Mouse (Mus musculus) limb, embryonic 14.5 days (tissue): ENCODE data around the gene Mef2b. TPM values are rescaled to one million over a fixed set of nuclear protein-coding genes. Genes with fewer than 3 reads are reported as not detected.

ENCODE experiments used
- ATAC-seq: fragments of 200-750 bp; cut with Nextera tagmentation; 2 replicates; pipeline ENCODE4 v1.8.0; 2017; ENCODE audit warnings: low read depth, moderate number of reproducible peaks, moderate TSS enrichment; ENCODE audit not compliant: low FRiP score
- DNase-seq: peaks from one replicate; pipeline ENCODE4 v3.0.0-alpha.2; 2015; ENCODE audit warnings: low spot score
- H3K27ac ChIP-seq: fragments of 300-500 bp; sonication (generic); replicated peaks from 2 replicates; pipeline ENCODE4 v1.5.1; 2014; ENCODE audit warnings: low read depth, mild to moderate bottlenecking, low read length, moderate library complexity, mixed read lengths
- H3K27me3 ChIP-seq: fragments of 300-500 bp; sonication (generic); 2 replicates; pipeline ENCODE4 v1.6.1; 2014; ENCODE audit warnings: low read length, mixed read lengths; ENCODE audit not compliant: control insufficient read depth, insufficient read depth
- H3K36me3 ChIP-seq: fragments of 300-500 bp; sonication (generic); 2 replicates; pipeline ENCODE4 v1.6.1; 2014; ENCODE audit warnings: mild to moderate bottlenecking, low read length, moderate library complexity, mixed read lengths; ENCODE audit not compliant: control insufficient read depth, insufficient read depth
- H3K4me1 ChIP-seq: fragments of 300-500 bp; sonication (generic); 2 replicates; pipeline ENCODE4 v1.6.1; 2014; ENCODE audit warnings: antibody characterized with exemption, low read length, mixed read lengths; ENCODE audit not compliant: control insufficient read depth, insufficient read depth
- H3K4me2 ChIP-seq: fragments of 300-500 bp; sonication (generic); replicated peaks from 2 replicates; pipeline ENCODE4 v1.6.1; 2014; ENCODE audit warnings: low read depth, mild to moderate bottlenecking, low read length, moderate library complexity; ENCODE audit not compliant: severe bottlenecking
- H3K4me3 ChIP-seq: fragments of 300-500 bp; sonication (generic); replicated peaks from 2 replicates; pipeline ENCODE4 v1.5.1; 2014; ENCODE audit warnings: low read length
- H3K9ac ChIP-seq: fragments of 300-500 bp; sonication (generic); 2 replicates; pipeline ENCODE4 v1.6.1; 2014; ENCODE audit warnings: mild to moderate bottlenecking, low read depth, low read length, moderate library complexity; ENCODE audit not compliant: severe bottlenecking
- H3K9me3 ChIP-seq: fragments of 300-500 bp; sonication (generic); 2 replicates; pipeline ENCODE4 v1.6.1; 2016; ENCODE audit warnings: low read length; ENCODE audit not compliant: control insufficient read depth
- POLR2A ChIP-seq: fragments of 200-500 bp; IDR thresholded peaks from 2 replicates; pipeline ENCODE4 v1.8.0; 2012; ENCODE audit warnings: inconsistent platforms, mild to moderate bottlenecking, moderate library complexity, borderline replicate concordance; ENCODE audit not compliant: insufficient read depth, insufficient read length; ENCODE audit errors: extremely low read depth
- WGBS: fragments of 180-500 bp; shearing (Covaris S2); extraction: QIAGEN DNeasy Blood & Tissue Kit; methylation state at CpG from one replicate; pipeline ENCODE4 v1.1.7; 2014; 5-methylcytosine and 5-hydroxymethylcytosine counted together
- polyA plus RNA-seq, 2 experiments: library from polyadenylated mRNA; depleted of rRNA in 1 of 2; stranded (reverse) in 1 of 2; unstranded in 1 of 2; fragments of >200 nt; fragmentation: Nextera tagmentation in 1 of 2; extraction: Ambion mirVana in 1 of 2; gene quantifications; 2 replicates each; pipeline versions ENCODE4 v1.2.1 to v1.2.3; 2012 to 2014

The Mef2b gene
- polyA plus RNA-seq, 2 experiments: 0.67 TPM; not detected in 1

DNA sequence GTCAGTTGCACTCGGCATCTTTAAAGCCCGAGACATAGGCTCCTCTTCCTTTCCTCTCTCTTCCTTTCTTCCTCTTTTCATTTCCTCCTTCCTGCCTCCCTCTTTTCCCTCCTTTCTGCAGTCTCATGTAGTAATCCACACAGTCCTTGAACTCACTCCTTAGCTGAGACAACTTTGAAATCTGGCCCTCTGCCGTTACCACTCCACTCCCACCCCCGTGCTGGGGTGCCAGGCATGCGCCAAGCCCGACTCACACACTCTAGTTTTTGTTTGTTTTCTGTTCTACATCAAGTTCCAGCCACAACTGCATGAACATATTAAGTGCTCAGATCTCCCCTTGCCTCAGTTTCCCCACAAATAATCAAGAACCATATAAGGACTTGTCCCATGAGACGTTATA lies 34.6 kb upstream of the Mef2b start:
- 77% methylated on average over 7 of the region's 7 CpGs for WGBS

DNA sequence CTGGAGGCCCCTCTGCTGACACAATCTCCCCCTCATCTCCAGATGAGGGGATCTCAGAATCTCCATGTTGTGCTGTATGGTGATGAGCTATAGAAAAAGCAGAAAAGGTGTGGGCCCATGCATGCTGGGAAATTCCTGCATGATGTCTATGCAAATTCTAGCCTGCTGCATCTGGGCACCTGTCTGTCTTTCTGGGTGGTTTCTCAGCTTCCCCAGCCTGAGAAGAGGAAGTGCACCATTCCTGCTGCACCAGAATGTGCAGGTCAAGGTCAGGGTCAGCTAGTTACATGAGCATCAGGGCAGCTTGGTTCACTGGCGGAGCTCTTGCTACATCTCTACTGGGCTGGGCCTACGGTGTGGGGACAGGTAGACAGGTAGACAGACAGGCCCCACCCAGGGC lies 29.1 kb upstream of the Mef2b start:
- H3K9me3 ChIP-seq: no peaks in the 10 kb centered on the region
- H3K36me3 ChIP-seq: no peaks in the 10 kb centered on the region
- TF ChIP-seq POLR2A: no peak
- 94% methylated on average over 2 of the region's 2 CpGs for WGBS
- H3K9ac ChIP-seq: no peak overlapping the region
- H3K27me3 ChIP-seq: peaks cover 52% of the 10 kb centered on the region
- DNase-seq: no peak
- no peak overlapping the region for H3K4me2 ChIP-seq
- no peak overlapping the region for H3K4me3 ChIP-seq
- H3K4me1 ChIP-seq: no peaks in the 10 kb centered on the region
- no peak for ATAC-seq
- no peak overlapping the region for H3K27ac ChIP-seq

More for the DNA sequence above, 34.6 kb upstream of the Mef2b start:
- Histone ChIP-seq H3K27ac (no peak overlapping the region), H3K4me1 (no peaks in the 10 kb centered on the region), H3K4me2 (no peak overlapping the region), H3K4me3 (no peak overlapping the region), H3K9me3 (no peaks in the 10 kb centered on the region), H3K36me3 (no peaks in the 10 kb centered on the region), H3K27me3 (peaks cover 1% of the 10 kb centered on the region; the same call in 1 of the 2 replicates), H3K9ac (no peak overlapping the region)
- TF ChIP-seq POLR2A: no peak
- DNase-seq (no peak), ATAC-seq (no peak)

DNA sequence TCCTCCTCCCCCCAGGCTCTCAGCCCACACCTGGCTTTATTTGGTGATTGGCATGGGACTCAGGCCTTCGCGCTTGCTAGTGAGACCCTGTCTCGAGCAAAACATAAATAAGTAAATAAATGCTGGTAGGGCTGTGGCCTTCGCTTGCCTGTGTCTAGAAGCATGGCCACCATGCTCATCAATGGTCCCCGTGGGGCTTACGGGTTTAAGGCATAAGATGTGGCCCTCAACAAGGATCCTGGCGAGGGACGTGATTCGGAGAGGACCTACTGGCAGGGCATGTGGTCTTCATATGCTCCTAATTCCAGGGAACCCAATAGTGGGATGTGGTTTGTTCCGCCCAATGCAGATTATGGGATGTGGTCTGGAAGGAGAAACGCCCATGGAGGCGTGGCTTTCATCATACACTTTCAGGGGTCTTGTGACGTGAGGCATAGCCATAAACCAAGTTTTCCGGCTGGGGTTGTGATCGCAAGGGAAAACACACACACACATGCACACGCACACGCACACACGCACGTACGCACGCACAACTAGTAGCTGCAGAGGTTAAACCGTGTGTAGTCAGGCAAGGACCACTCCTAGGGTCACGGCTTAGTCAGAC lies 28.2 kb upstream of the Mef2b start:
- no peaks in the 10 kb centered on the region for H3K36me3 ChIP-seq
- H3K4me2 ChIP-seq: no peak overlapping the region
- TF ChIP-seq POLR2A: no peak
- H3K4me3 ChIP-seq: no peak overlapping the region; the same call in 1 of the 2 replicates
- no peaks in the 10 kb centered on the region for H3K4me1 ChIP-seq
- peaks cover 58% of the 10 kb centered on the region for H3K27me3 ChIP-seq
- no peak overlapping the region for H3K9ac ChIP-seq
- no peak for DNase-seq
- H3K27ac ChIP-seq: no peak overlapping the region
- no peaks in the 10 kb centered on the region for H3K9me3 ChIP-seq
- ATAC-seq: no peak
- 42% methylated on average over 23 of the region's 23 CpGs for WGBS

GRCm38 (mm10) chr8:70112401-70113016 lies 27.0 kb upstream of the Mef2b start:
- H3K36me3 ChIP-seq: no peaks in the 10 kb centered on the region
- no peak overlapping the region for H3K4me2 ChIP-seq
- peaks cover 64% of the 10 kb centered on the region for H3K27me3 ChIP-seq
- ATAC-seq (no peak), DNase-seq (no peak)
- no peak for TF ChIP-seq POLR2A
- no peak overlapping the region for H3K4me3 ChIP-seq
- H3K4me1 ChIP-seq: no peaks in the 10 kb centered on the region
- H3K27ac ChIP-seq: no peak overlapping the region
- no peaks in the 10 kb centered on the region for H3K9me3 ChIP-seq
- H3K9ac ChIP-seq: no peak overlapping the region
- 5% methylated on average over 43 of the region's 43 CpGs for WGBS

- H3K4me3 ChIP-seq: no peak overlapping the region
- H3K27ac ChIP-seq: no peak overlapping the region
- H3K4me2 ChIP-seq: no peak overlapping the region
- H3K36me3 ChIP-seq: no peaks in the 10 kb centered on the region
- H3K4me1 ChIP-seq: no peaks in the 10 kb centered on the region
- 19% methylated on average over 6 of the region's 6 CpGs for WGBS
- no peak for TF ChIP-seq POLR2A
- DNase-seq (no peak), ATAC-seq (no peak)
- H3K9me3 ChIP-seq: no peaks in the 10 kb centered on the region
- peaks cover 80% of the 10 kb centered on the region for H3K27me3 ChIP-seq
- H3K9ac ChIP-seq: no peak overlapping the region
Observed at GRCm38 (mm10) chr8:70114488-70114887, 25.0 kb upstream of the Mef2b start.
